Mouse (Mus musculus): ENCODE results near the gene Gp1ba.

Gene Gp1ba

GRCm38 (mm10) chr11:70671333-70672047 lies 32.6 kb downstream of the Gp1ba start:
- DNase-seq = peak; percentile 46

- no peak for DNase-seq
Observed at GRCm38 (mm10) chr11:70674014-70674413, 35.1 kb downstream of the Gp1ba start.

DNA sequence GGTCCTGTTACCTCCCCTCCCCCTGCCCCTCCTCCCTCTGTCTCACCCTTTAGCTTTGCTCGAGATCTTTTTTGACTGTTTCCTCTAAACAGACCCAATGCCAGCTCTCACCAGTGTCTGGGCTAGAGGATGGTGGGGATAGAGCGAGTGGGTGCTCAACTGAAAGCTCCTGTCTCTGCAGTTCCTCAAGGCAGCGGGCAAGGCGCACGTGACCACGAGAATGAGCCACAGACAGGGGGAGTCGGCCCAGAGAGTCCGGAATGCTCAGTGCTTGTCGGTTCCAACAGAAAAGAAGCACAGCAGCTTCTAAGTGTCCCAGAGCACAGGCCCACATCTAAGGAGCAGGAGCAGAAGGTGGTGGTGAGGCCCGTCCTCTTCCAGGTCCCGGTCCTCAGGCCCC lies 35.6 kb downstream of the Gp1ba start:
- DNase-seq = no peak

GRCm38 (mm10) chr11:70678092-70678491 lies 39.2 kb downstream of the Gp1ba start:
- no peak for DNase-seq

DNA sequence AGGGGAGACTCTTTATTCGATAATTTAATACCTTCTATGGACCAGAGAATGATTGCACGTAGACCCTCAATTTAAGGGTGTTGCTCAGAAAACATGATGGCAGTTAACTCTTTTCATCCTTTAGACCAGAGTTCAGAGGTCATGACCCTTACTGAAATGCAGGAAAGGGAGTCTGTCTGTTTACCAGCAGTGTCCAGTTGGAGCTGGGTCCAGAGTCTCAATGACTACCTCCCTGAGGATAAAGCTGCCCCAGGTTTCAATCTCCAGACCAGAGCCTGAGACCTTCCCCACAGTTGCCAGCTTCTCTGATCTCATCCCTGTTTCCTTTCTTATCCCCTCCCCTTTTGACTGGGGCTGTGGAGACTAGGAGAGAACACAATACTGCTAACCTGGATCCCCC lies 39.7 kb downstream of the Gp1ba start:
- DNase-seq = no peak

DNA sequence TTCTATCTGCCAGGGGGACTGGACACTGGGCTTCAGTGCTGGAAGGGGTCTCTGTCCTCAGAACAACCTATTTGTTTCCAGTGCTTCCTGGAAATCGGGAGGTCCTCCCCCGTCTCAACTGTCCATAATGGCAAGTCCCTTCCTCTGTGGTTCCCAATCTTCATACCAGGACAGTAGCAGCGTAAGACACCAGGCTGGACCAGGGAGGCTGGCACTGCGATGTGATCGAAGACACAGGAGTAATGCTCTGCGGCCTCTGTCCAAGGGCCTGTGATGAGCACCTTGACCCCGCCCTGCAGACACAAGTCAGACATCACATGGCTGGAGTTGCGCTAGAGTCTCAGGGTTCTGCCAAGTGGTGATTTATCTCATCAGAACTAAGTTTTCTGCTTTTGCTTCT lies 40.4 kb downstream of the Gp1ba start:
- no peak for DNase-seq

- DNase-seq = no peak
Observed at GRCm38 (mm10) chr11:70679894-70680293, 41.0 kb downstream of the Gp1ba start.

- no peak for DNase-seq
Observed at GRCm38 (mm10) chr11:70681170-70681569, 42.2 kb downstream of the Gp1ba start.

- peak; percentile 47 for DNase-seq
Observed at GRCm38 (mm10) chr11:70681897-70682581, 43.1 kb downstream of the Gp1ba start.

DNA sequence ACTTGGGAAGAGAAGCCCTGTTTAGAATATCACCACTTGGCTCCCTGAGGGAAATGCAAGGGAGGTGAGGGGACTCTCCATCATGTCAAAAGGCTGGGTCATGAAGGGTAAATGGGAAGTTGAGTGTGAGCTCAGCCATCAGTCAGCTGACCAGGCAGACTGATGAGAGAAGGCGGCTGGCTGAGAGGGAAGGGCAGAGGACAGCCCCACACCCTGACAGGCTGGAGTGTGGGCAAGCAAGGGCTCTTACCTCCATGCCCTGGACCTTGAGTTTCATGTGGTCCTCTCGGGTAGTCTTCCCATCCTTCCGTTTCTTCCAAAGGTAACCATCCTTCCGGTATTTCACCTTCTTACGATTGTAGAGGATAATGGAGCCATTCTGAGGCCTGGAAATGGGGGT lies 44.7 kb downstream of the Gp1ba start:
- no peak for DNase-seq

DNA sequence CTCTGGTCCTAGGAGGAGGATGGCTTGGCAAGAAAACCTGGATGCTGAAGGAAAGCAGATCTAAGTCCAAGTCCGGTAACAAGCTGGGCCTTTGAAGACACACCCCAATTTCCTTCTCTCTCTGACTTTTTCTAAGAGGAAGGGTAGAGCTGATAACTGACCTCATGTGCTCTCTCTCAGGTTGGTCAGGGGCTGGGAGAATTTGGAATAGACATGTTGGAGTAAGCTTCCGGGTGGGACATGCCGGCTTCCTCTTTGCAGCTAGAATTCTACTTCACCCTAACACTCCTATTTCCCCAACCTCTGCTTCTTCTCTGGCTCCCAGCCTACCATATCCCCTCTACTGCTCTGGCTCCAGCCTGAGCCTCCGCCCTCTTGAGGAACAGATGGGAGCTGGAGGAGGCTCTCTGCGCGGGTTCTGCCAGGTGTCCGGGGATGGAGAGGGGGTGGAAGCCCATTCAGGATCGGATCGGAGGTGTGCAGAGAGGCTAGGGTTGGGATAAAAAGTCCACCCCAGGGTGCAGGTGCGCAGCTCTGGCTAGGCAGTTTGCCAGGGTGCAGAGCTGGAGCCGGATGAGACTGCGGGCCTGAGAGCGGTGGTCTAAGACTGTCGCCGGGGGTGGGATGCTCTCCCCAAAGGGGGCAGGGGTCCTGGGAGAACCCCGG lies 48.1 kb downstream of the Gp1ba start:
- DNase-seq = peak; percentile 33

GRCm38 (mm10) chr11:70687601-70688199 lies 48.8 kb downstream of the Gp1ba start, which contains the start of gene Camta2:
Gene Camta2, minus strand, starts transcription at chr11:70688105.
- DNase-seq = peak; percentile 86

GRCm38 (mm10) chr11:70688372-70688771 lies 49.5 kb downstream of the Gp1ba start:
- no peak for DNase-seq

GRCm38 (mm10) chr11:70689578-70689977 lies 50.7 kb downstream of the Gp1ba start:
- DNase-seq = peak; percentile 76

All from kidney, adult 9 months (tissue).